Mouse (Mus musculus): ENCODE measurements at regions not wholly inside any gene's neighbourhood (a gene's known extent, or its start where the extent isn't known, plus 50 kb on each side); places are given as distances from the start of the nearest gene placed in this dataset.

DNA sequence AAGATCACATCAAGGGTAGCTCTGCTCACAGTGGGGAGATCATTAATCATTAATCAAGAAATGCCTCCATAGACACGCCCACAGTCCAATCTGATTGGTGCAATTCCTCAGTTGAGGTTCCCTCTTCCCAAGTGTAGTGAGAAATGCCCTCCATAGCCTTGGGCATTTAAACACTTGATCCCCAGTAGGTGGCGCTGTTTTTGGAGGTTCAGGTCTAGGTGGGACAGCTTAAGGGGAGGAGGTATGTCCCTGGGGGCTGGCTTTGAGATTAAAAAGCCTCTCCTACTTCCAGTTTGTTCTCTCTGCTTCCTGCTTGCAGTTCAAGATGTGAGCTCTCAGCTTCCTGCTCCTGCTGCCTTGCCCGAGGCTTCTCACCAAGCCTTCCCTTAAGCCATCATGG lies 200.5 kb upstream of the Map3k1 start:
- TF ChIP-seq CTCF (IDR thresholded peaks at IDR 0.05; ENCODE audit: control insufficient read depth, insufficient read depth, insufficient replicate concordance, low read depth, low read length) = no peak
- TF ChIP-seq POLR2A (IDR thresholded peaks at IDR 0.05; ENCODE audit: control insufficient read depth, low read depth, low read length) = no peak
